Mouse (Mus musculus) limb, embryonic 12.5 days (tissue): ENCODE data around the gene Tmem126a. TPM values are rescaled to one million over a fixed set of nuclear protein-coding genes. Genes with fewer than 3 reads are reported as not detected.

Experiments
- polyA plus RNA-seq: library from polyadenylated mRNA; unstranded; fragments of >200 nt; fragmentation: Nextera tagmentation; extraction: Ambion mirVana; gene quantifications from 2 replicates; pipeline ENCODE4 v1.2.1, GENCODE M21; 2016

Gene Tmem126a
- polyA plus RNA-seq, 1 experiment from 2014 or later: 114 TPM

Other genes with a start within 250 kb of the Tmem126a start
- not detected in 2 replicates for gene Ccdc83, start 191.5 kb downstream of the Tmem126a start, polyA plus RNA-seq
- gene Sytl2, start 155.0 kb downstream of the Tmem126a start, polyA plus RNA-seq: 8.9 and 10.9 TPM in 2 replicates
- gene Ccdc89, start 30.7 kb downstream of the Tmem126a start, polyA plus RNA-seq: 2.4 and 2.8 TPM in 2 replicates
- 59.5 and 59.8 TPM in 2 replicates for gene Crebzf, start 14.5 kb downstream of the Tmem126a start, polyA plus RNA-seq
- 37.1 and 39.4 TPM in 2 replicates for gene Tmem126b, start 18.8 kb upstream of the Tmem126a start, polyA plus RNA-seq
- gene Dlg2, start 19.4 kb upstream of the Tmem126a start, polyA plus RNA-seq: 2.3 and 2.7 TPM in 2 replicates